Mouse (Mus musculus) forebrain, embryonic 12.5 days (tissue): Measurements from ENCODE around the gene Patl2. TPM values are rescaled to one million over a fixed set of nuclear protein-coding genes. Genes with fewer than 3 reads are reported as not detected.

Source experiments
- ATAC-seq: fragments of 200-750 bp; cut with Nextera tagmentation; 2 replicates; pipeline ENCODE4 v1.8.0; 2017; ENCODE audit warnings: moderate TSS enrichment; ENCODE audit not compliant: low FRiP score
- H3K27ac ChIP-seq: fragments of 300-500 bp; sonication (generic); 2 replicates; pipeline ENCODE4 v1.5.1; 2016; ENCODE audit warnings: mild to moderate bottlenecking
- H3K27me3 ChIP-seq: fragments of 300-500 bp; sonication (generic); 2 replicates; pipeline ENCODE4 v1.6.1; 2016; ENCODE audit warnings: mild to moderate bottlenecking
- H3K36me3 ChIP-seq: fragments of 300-500 bp; sonication (generic); replicated peaks from 2 replicates; pipeline ENCODE4 v1.6.1; 2016; ENCODE audit warnings: mild to moderate bottlenecking
- H3K4me1 ChIP-seq: fragments of 300-500 bp; sonication (generic); 2 replicates; pipeline ENCODE4 v1.6.1; 2016
- H3K4me2 ChIP-seq: fragments of 300-500 bp; sonication (generic); 2 replicates; pipeline ENCODE4 v1.6.1; 2016; ENCODE audit warnings: mild to moderate bottlenecking, moderate library complexity
- H3K4me3 ChIP-seq: fragments of 300-500 bp; sonication (generic); replicated peaks from 2 replicates; pipeline ENCODE4 v1.5.1; 2016; ENCODE audit warnings: mild to moderate bottlenecking
- H3K9ac ChIP-seq: fragments of 300-500 bp; sonication (generic); 2 replicates; pipeline ENCODE4 v1.6.1; 2016; ENCODE audit warnings: mild to moderate bottlenecking
- H3K9me3 ChIP-seq: fragments of 300-500 bp; sonication (generic); 2 replicates; pipeline ENCODE4 v1.6.1; 2016
- WGBS: fragments of 180-500 bp; shearing (Covaris S2); methylation state at CpG from one replicate; pipeline ENCODE4 v1.1.7; 2016; 5-methylcytosine and 5-hydroxymethylcytosine counted together
- polyA plus RNA-seq: library from polyadenylated mRNA; unstranded; fragments of >200 nt; fragmentation: Nextera tagmentation; extraction: Ambion mirVana; gene quantifications from 2 replicates; pipeline ENCODE4 v1.2.1, GENCODE M21; 2016

Gene Patl2
- polyA plus RNA-seq, 1 experiment from 2014 or later = not detected

- Histone ChIP-seq H3K27me3 (no peaks in the 10 kb centered on the region), H3K4me3 (no peak overlapping the region), H3K9me3 (no peaks in the 10 kb centered on the region), H3K9ac (no peak overlapping the region), H3K4me1 (no peaks in the 10 kb centered on the region), H3K27ac (no peak overlapping the region), H3K36me3 (no peaks in the 10 kb centered on the region), H3K4me2 (no peak overlapping the region)
- no peak for ATAC-seq
- 78% methylated on average over 13 of the region's 13 CpGs for WGBS
Measured at GRCm38 (mm10) chr2:122163430-122164195, 22.4 kb downstream of the Patl2 start.

GRCm38 (mm10) chr2:122162529-122162928 is 23.5 kb downstream of the Patl2 start:
- no peak overlapping the region for H3K4me2 ChIP-seq
- no peak overlapping the region for H3K4me3 ChIP-seq
- no peaks in the 10 kb centered on the region for H3K9me3 ChIP-seq
- H3K27me3 ChIP-seq = no peaks in the 10 kb centered on the region
- no peaks in the 10 kb centered on the region for H3K36me3 ChIP-seq
- no peaks in the 10 kb centered on the region for H3K4me1 ChIP-seq
- H3K27ac ChIP-seq = no peak overlapping the region
- H3K9ac ChIP-seq = no peak overlapping the region
- WGBS = 92% methylated on average over 2 of the region's 2 CpGs
- ATAC-seq = no peak

- H3K27me3 ChIP-seq = no peaks in the 10 kb centered on the region
- no peaks in the 10 kb centered on the region for H3K36me3 ChIP-seq
- ATAC-seq = no peak
- H3K9ac ChIP-seq = no peak overlapping the region
- no peak overlapping the region for H3K27ac ChIP-seq
- no peaks in the 10 kb centered on the region for H3K9me3 ChIP-seq
- WGBS = 46% methylated on average over 4 of the region's 4 CpGs
- H3K4me2 ChIP-seq = no peak overlapping the region
- no peak overlapping the region for H3K4me3 ChIP-seq
- H3K4me1 ChIP-seq = no peaks in the 10 kb centered on the region
Measured at GRCm38 (mm10) chr2:122161542-122161941, 24.4 kb downstream of the Patl2 start.

GRCm38 (mm10) chr2:122160680-122161079 is 25.3 kb downstream of the Patl2 start, which contains the start of gene Trim69:
TSS of gene Trim69 (plus strand) at chr2:122160700.
- H3K27ac ChIP-seq = no peak within 1 kb of the TSS
- H3K4me2 ChIP-seq = no peak within 1 kb of the TSS
- ATAC-seq = peak; percentile 61; the same call in 1 of the 2 replicates
- WGBS = 48% methylated on average over 2 of the region's 2 CpGs
- H3K27me3 ChIP-seq = no peaks in the 10 kb centered on the region
- no peaks in the 10 kb centered on the region for H3K4me1 ChIP-seq
- no peak within 1 kb of the TSS for H3K4me3 ChIP-seq
- H3K9ac ChIP-seq = no peak within 1 kb of the TSS
- H3K36me3 ChIP-seq = no peaks in the 10 kb centered on the region
- H3K9me3 ChIP-seq = no peaks in the 10 kb centered on the region

GRCm38 (mm10) chr2:122159667-122160066 is 26.3 kb downstream of the Patl2 start:
- WGBS = 89% methylated on average over 6 of the region's 6 CpGs
- Histone ChIP-seq H3K36me3 (no peaks in the 10 kb centered on the region), H3K9ac (no peak overlapping the region), H3K27ac (no peak overlapping the region), H3K4me3 (no peak overlapping the region), H3K4me1 (no peaks in the 10 kb centered on the region), H3K9me3 (no peaks in the 10 kb centered on the region), H3K4me2 (no peak overlapping the region), H3K27me3 (no peaks in the 10 kb centered on the region)
- ATAC-seq = no peak

GRCm38 (mm10) chr2:122158362-122158802 is 27.6 kb downstream of the Patl2 start:
- WGBS = 70% methylated on average over 6 of the region's 6 CpGs
- no peak for ATAC-seq
- no peaks in the 10 kb centered on the region for H3K9me3 ChIP-seq
- no peaks in the 10 kb centered on the region for H3K4me1 ChIP-seq
- no peaks in the 10 kb centered on the region for H3K27me3 ChIP-seq
- H3K9ac ChIP-seq = no peak overlapping the region
- H3K4me2 ChIP-seq = no peak overlapping the region
- no peak overlapping the region for H3K4me3 ChIP-seq
- no peaks in the 10 kb centered on the region; the same call in 1 of the 2 replicates for H3K36me3 ChIP-seq
- H3K27ac ChIP-seq = no peak overlapping the region

GRCm38 (mm10) chr2:122157561-122157960 is 28.4 kb downstream of the Patl2 start:
- H3K27me3 ChIP-seq = no peaks in the 10 kb centered on the region
- no peaks in the 10 kb centered on the region for H3K9me3 ChIP-seq
- H3K4me3 ChIP-seq = no peak overlapping the region
- H3K36me3 ChIP-seq = no peaks in the 10 kb centered on the region; the same call in 1 of the 2 replicates
- no peak for ATAC-seq
- H3K27ac ChIP-seq = no peak overlapping the region
- H3K4me2 ChIP-seq = no peak overlapping the region
- H3K9ac ChIP-seq = no peak overlapping the region
- no peaks in the 10 kb centered on the region for H3K4me1 ChIP-seq

- Histone ChIP-seq H3K4me2 (no peak overlapping the region), H3K4me3 (no peak overlapping the region), H3K27ac (no peak overlapping the region), H3K27me3 (no peaks in the 10 kb centered on the region), H3K4me1 (no peaks in the 10 kb centered on the region), H3K9me3 (no peaks in the 10 kb centered on the region), H3K9ac (no peak overlapping the region), H3K36me3 (no peaks in the 10 kb centered on the region; the same call in 1 of the 2 replicates)
- 89% methylated on average over 4 of the region's 4 CpGs for WGBS
- ATAC-seq = no peak
Measured at GRCm38 (mm10) chr2:122156051-122156700, 29.8 kb downstream of the Patl2 start.

- Histone ChIP-seq H3K9ac (no peak overlapping the region), H3K27ac (no peak overlapping the region), H3K27me3 (no peaks in the 10 kb centered on the region), H3K4me1 (no peaks in the 10 kb centered on the region), H3K4me2 (no peak overlapping the region), H3K9me3 (no peaks in the 10 kb centered on the region), H3K36me3 (no peaks in the 10 kb centered on the region; the same call in 1 of the 2 replicates), H3K4me3 (no peak overlapping the region)
- no peak for ATAC-seq
- WGBS = 84% methylated on average over 2 of the region's 2 CpGs
Measured at GRCm38 (mm10) chr2:122155292-122155691, 30.7 kb downstream of the Patl2 start.

GRCm38 (mm10) chr2:122154479-122154878 is 31.5 kb downstream of the Patl2 start:
- no peak overlapping the region for H3K4me2 ChIP-seq
- H3K4me1 ChIP-seq = no peaks in the 10 kb centered on the region
- H3K27ac ChIP-seq = no peak overlapping the region
- H3K9me3 ChIP-seq = no peaks in the 10 kb centered on the region
- no peak overlapping the region for H3K9ac ChIP-seq
- no peak overlapping the region for H3K4me3 ChIP-seq
- H3K36me3 ChIP-seq = no peaks in the 10 kb centered on the region; the same call in 1 of the 2 replicates
- no peaks in the 10 kb centered on the region for H3K27me3 ChIP-seq
- 93% methylated on average over 2 of the region's 2 CpGs for WGBS
- no peak for ATAC-seq

GRCm38 (mm10) chr2:122153681-122154365 is 32.2 kb downstream of the Patl2 start:
- ATAC-seq = no peak
- Histone ChIP-seq H3K9me3 (no peaks in the 10 kb centered on the region), H3K4me3 (no peak overlapping the region), H3K36me3 (no peaks in the 10 kb centered on the region; the same call in 1 of the 2 replicates), H3K27ac (no peak overlapping the region), H3K4me1 (no peaks in the 10 kb centered on the region), H3K9ac (no peak overlapping the region), H3K27me3 (no peaks in the 10 kb centered on the region), H3K4me2 (no peak overlapping the region)
- WGBS = 83% methylated on average over 7 of the region's 7 CpGs

GRCm38 (mm10) chr2:122152850-122153249 is 33.1 kb downstream of the Patl2 start:
- Histone ChIP-seq H3K4me2 (no peak overlapping the region), H3K9ac (no peak overlapping the region), H3K36me3 (no peaks in the 10 kb centered on the region; the same call in 1 of the 2 replicates), H3K27ac (no peak overlapping the region), H3K4me1 (peaks cover 6% of the 10 kb centered on the region), H3K4me3 (no peak overlapping the region), H3K27me3 (peaks cover 3% of the 10 kb centered on the region; the same call in 1 of the 2 replicates), H3K9me3 (no peaks in the 10 kb centered on the region)
- ATAC-seq = no peak
- 87% methylated on average over 3 of the region's 3 CpGs for WGBS
